Mouse (Mus musculus) frontal cortex, postnatal 25 days (tissue): Measurements from ENCODE around the gene Ap3b2.

Source experiments
- DNase-seq, 2 experiments: peaks; one replicate each; pipeline ENCODE4 v3.0.0; 2022; ENCODE audit warnings: low spot score in 2 of 2

Ap3b2 gene

GRCm38 (mm10) chr7:81476833-81477232 lies 16.9 kb downstream of the Ap3b2 start:
- no peak for DNase-seq

- DNase-seq, result no peak
Measured at GRCm38 (mm10) chr7:81475221-81475620, 18.5 kb downstream of the Ap3b2 start.

GRCm38 (mm10) chr7:81464906-81465450 lies 28.7 kb downstream of the Ap3b2 start:
- no peak for DNase-seq

GRCm38 (mm10) chr7:81464116-81464515 lies 29.6 kb downstream of the Ap3b2 start:
- DNase-seq, result no peak

- peak in 1 of 2 experiments; percentile 2 for DNase-seq
Measured at GRCm38 (mm10) chr7:81462815-81463214, 30.9 kb downstream of the Ap3b2 start.

GRCm38 (mm10) chr7:81455155-81455651 lies 38.5 kb downstream of the Ap3b2 start, which contains the start of gene Cpeb1:
TSS of gene Cpeb1 (minus strand) at chr7:81455465.
- DNase-seq, result peak; percentile 28 to 58

GRCm38 (mm10) chr7:81454331-81455039 lies 39.2 kb downstream of the Ap3b2 start:
- peak; percentile 36 to 50 for DNase-seq

GRCm38 (mm10) chr7:81453443-81454274 lies 40.1 kb downstream of the Ap3b2 start:
- DNase-seq, result no peak

GRCm38 (mm10) chr7:81452971-81453441 lies 40.7 kb downstream of the Ap3b2 start:
- no peak for DNase-seq
